8 mouse cellular contexts compared by ENCODE assay signal in genomic region chr19:47463206-47463605, GRCm38 (mm10). TPM values are rescaled to one million over a fixed set of nuclear protein-coding genes. Genes with fewer than 3 reads are reported as not detected.
DNase-seq lines count a peak whose midpoint lies in the region; ATAC-seq and TF ChIP-seq lines count a peak whose summit lies in the region.

No protein-coding gene starts in this region.

- peak overlapping the region; percentile 74 for H3K4me3 ChIP-seq in left cerebral cortex, adult 2 months
- peak overlapping the region; percentile 80 for H3K4me3 ChIP-seq in embryonic facial prominence, embryonic 12.5 days
- H3K4me3 ChIP-seq in limb, embryonic 11.5 days (ENCODE audit: low read depth, low read length) = peak overlapping the region; percentile 80
- peak overlapping the region; percentile 79 for H3K4me3 ChIP-seq in neural tube, embryonic 13.5 days

- TF ChIP-seq CTCF in left cerebral cortex, adult 2 months (IDR thresholded peaks at IDR 0.05) = no peak

- H3K4me2 ChIP-seq in embryonic facial prominence, embryonic 12.5 days (replicated peaks) = peak overlapping the region; percentile 91
- H3K4me2 ChIP-seq in limb, embryonic 11.5 days (ENCODE audit: low read depth, severe bottlenecking) = peak overlapping the region; percentile 87
- H3K4me2 ChIP-seq in neural tube, embryonic 13.5 days = peak overlapping the region; percentile 90

- no peak for ATAC-seq in embryonic facial prominence, embryonic 12.5 days (ENCODE audit: insufficient number of reproducible peaks, insufficient read depth, low FRiP score, low TSS enrichment)
- ATAC-seq in limb, embryonic 11.5 days (ENCODE audit: insufficient number of reproducible peaks, low FRiP score, low TSS enrichment, low read depth) = no peak
- ATAC-seq in neural tube, embryonic 13.5 days (ENCODE audit: low read depth) = no peak

- WGBS in embryonic facial prominence, embryonic 12.5 days = 1% methylated on average over 13 of the region's 13 CpGs
- under 1% methylated on average over 13 of the region's 13 CpGs for WGBS in limb, embryonic 11.5 days
- WGBS in neural tube, embryonic 13.5 days = 1% methylated on average over 13 of the region's 13 CpGs

- no peak for DNase-seq in left cerebral cortex, adult 2 months (ENCODE audit: extremely low spot score in 1 of 2, low spot score in 2 of 2)
- DNase-seq in left cerebral cortex, postnatal 4 days = no peak
- peak; percentile 68 for DNase-seq in limb, embryonic 11.5 days (ENCODE audit: low spot score)
- DNase-seq in right cerebral cortex, postnatal 36 days (ENCODE audit: low spot score in 2 of 2) = no peak
- DNase-seq in right cerebral cortex, adult 2 months (ENCODE audit: low spot score in 2 of 2) = no peak
- no peak for DNase-seq in cerebellum, adult 11 months

- peak overlapping the region; percentile 91 for H3K9ac ChIP-seq in embryonic facial prominence, embryonic 12.5 days
- peak overlapping the region; percentile 82; the same call in 1 of the 2 replicates for H3K9ac ChIP-seq in limb, embryonic 11.5 days (ENCODE audit: low read length)
- H3K9ac ChIP-seq in neural tube, embryonic 13.5 days = peak overlapping the region; percentile 95

- H3K9me3 ChIP-seq in embryonic facial prominence, embryonic 12.5 days = no peaks in the 10 kb centered on the region
- no peaks in the 10 kb centered on the region for H3K9me3 ChIP-seq in limb, embryonic 11.5 days (ENCODE audit: control insufficient read depth, low read length)
- H3K9me3 ChIP-seq in neural tube, embryonic 13.5 days = no peaks in the 10 kb centered on the region

- intact Hi-C loops in left cerebral cortex, adult 2 months (cut with DNase I) = no loop called here
- intact Hi-C loops in left cerebral cortex, postnatal 4 days (cut with DNase I) = no loop called here

- no peaks in the 10 kb centered on the region for H3K36me3 ChIP-seq in embryonic facial prominence, embryonic 12.5 days
- no peaks in the 10 kb centered on the region for H3K36me3 ChIP-seq in limb, embryonic 11.5 days (ENCODE audit: control insufficient read depth, insufficient read depth, low read length)
- H3K36me3 ChIP-seq in neural tube, embryonic 13.5 days = no peaks in the 10 kb centered on the region

- H3K27ac ChIP-seq in left cerebral cortex, adult 2 months = no peak overlapping the region
- H3K27ac ChIP-seq in embryonic facial prominence, embryonic 12.5 days = peak overlapping the region; percentile 86; the same call in 1 of the 2 replicates
- H3K27ac ChIP-seq in limb, embryonic 11.5 days (replicated peaks; ENCODE audit: low read depth, low read length) = no peak overlapping the region
- peak overlapping the region; percentile 90 for H3K27ac ChIP-seq in neural tube, embryonic 13.5 days (replicated peaks)

- H3K4me1 ChIP-seq in embryonic facial prominence, embryonic 12.5 days = peaks cover 35% of the 10 kb centered on the region
- peaks cover 9% of the 10 kb centered on the region for H3K4me1 ChIP-seq in limb, embryonic 11.5 days (ENCODE audit: control insufficient read depth, insufficient read depth, low read length)
- H3K4me1 ChIP-seq in neural tube, embryonic 13.5 days (replicated peaks) = peaks cover 63% of the 10 kb centered on the region

- no peaks in the 10 kb centered on the region for H3K27me3 ChIP-seq in embryonic facial prominence, embryonic 12.5 days
- no peaks in the 10 kb centered on the region for H3K27me3 ChIP-seq in limb, embryonic 11.5 days (ENCODE audit: control insufficient read depth, insufficient read depth, low read length)
- H3K27me3 ChIP-seq in neural tube, embryonic 13.5 days = no peaks in the 10 kb centered on the region

RNA-seq across cellular contexts. Expression of gene Sh3pxd2a, which starts 1.0 kb away (rescaled TPM):
- 10 to 100 TPM; 30.2 to 36.8 TPM for total RNA-seq in left cerebral cortex, adult 2 months (2021)
- 10 to 100 TPM; 25.0 to 25.1 TPM for total RNA-seq in left cerebral cortex, postnatal 4 days (2021)
- polyA plus RNA-seq in embryonic facial prominence, embryonic 12.5 days (2016; fragmentation: Nextera tagmentation; extraction: Ambion mirVana) = 8.2 and 8.4 TPM in 2 replicates
- polyA plus RNA-seq in limb, embryonic 11.5 days (2014; fragmentation: Nextera tagmentation; extraction: Ambion mirVana) = 8.9 and 10.4 TPM in 2 replicates
- polyA plus RNA-seq in neural tube, embryonic 13.5 days (2015; fragmentation: Nextera tagmentation; extraction: Ambion mirVana) = 3.2 and 5.0 TPM in 2 replicates

Comparison
In these comparisons a context has a peak if more than half of its experiments do, and no peak if none do; other contexts are left out.
1. H3K27ac ChIP-seq: peak in embryonic facial prominence, embryonic 12.5 days (single experiment) and neural tube, embryonic 13.5 days (single experiment); none in left cerebral cortex, adult 2 months (single experiment) and limb, embryonic 11.5 days (single experiment).
2. Peak in every context shown above with its lines, with median percentiles within 50 percentile points of each other: H3K4me3 ChIP-seq, H3K4me2 ChIP-seq and H3K9ac ChIP-seq.